Mouse (Mus musculus) kidney, adult 2 months (tissue): ENCODE measurements around the gene Zfp790.

Experiments
- CTCF ChIP-seq: fragments of 200-500 bp; conservative IDR thresholded peaks from 2 replicates; pipeline ENCODE4 v1.5.1; 2011; ENCODE audit warnings: low read depth, mild to moderate bottlenecking, control low read depth, low read length, moderate library complexity, mixed read lengths; ENCODE audit not compliant: insufficient read depth, insufficient read length
- POLR2A ChIP-seq: fragments of 200-500 bp; IDR thresholded peaks from one replicate; pipeline ENCODE4 v1.6.1; 2011; ENCODE audit warnings: low read depth, low read length, control low read depth

- TF ChIP-seq CTCF (no peak), POLR2A (no peak)
Observed at GRCm38 (mm10) chr7:29818619-29819254, 2.8 kb downstream of the Zfp790 start.
